Mouse (Mus musculus): ENCODE results near the gene Tnpo3. TPM values are rescaled to one million over a fixed set of nuclear protein-coding genes. Genes with fewer than 3 reads are reported as not detected.

The Tnpo3 gene
- polyA plus RNA-seq, 1 experiment from 2014 or later, result 119 TPM

DNA sequence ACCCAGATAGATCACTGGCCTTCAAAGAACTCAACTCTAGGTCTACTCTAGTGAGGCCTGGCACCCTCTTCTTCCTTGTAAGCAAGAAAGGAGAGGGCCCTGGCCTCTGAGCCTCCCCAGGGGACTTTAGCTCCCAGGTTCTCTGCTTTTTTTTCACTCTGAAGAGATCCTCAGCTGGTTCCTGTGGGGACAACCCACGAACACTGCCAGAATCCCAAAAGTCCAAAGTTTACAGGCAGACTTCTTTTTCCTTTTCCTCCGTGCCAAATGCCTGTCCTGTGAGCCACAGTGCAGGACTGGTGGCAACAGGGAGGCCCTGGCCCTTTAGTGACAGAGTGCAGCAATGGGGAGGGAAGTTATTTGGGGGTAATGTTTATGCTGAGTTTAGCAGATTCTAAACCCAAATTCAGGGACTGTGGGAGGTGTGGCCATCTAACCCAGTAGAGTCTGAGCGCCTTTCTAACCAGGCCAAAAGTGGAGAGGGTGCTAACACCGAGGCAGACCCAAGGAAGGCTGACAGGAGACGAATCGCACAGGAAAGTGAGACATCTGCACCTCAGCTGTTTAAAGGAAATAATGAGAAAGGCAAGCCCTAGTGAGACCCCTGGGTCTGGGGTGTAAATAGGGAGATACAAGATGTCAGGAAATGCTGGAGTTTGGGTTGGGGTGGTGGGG, 86.9 kb downstream of the Tnpo3 start:
- no peak overlapping the region for H3K4me3 ChIP-seq (replicated peaks)
- H3K9ac ChIP-seq, result no peak overlapping the region
- 74% methylated on average over 6 of the region's 6 CpGs for WGBS
- ATAC-seq (ENCODE audit: low FRiP score), result no peak
- no peak overlapping the region for H3K27ac ChIP-seq
- H3K4me1 ChIP-seq, result peaks cover 17% of the 10 kb centered on the region
- no peak overlapping the region for H3K4me2 ChIP-seq
- H3K27me3 ChIP-seq, result peaks cover 66% of the 10 kb centered on the region
- no peaks in the 10 kb centered on the region for H3K36me3 ChIP-seq (replicated peaks)
- H3K9me3 ChIP-seq, result no peaks in the 10 kb centered on the region

DNA sequence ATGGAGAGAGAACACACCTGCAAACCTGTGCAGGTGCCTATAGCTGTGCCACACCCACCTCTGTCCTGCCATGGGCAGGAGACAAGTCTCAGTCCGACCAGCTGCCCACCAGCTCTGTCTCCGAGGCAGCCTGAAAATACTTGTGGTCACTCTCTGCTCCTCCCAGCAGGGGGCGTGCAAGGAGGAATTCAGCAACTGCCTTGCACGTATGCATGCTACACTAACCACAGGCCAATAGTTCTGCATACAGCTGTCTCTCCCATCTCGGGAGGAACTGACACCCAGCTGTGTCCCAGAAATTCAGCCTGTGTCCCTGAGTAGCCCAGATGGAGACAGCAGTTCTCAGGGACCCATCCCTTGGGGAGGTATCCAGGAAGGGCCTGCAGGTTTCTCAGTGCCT, 92.5 kb downstream of the Tnpo3 start:
- no peak overlapping the region for H3K4me2 ChIP-seq
- no peaks in the 10 kb centered on the region for H3K36me3 ChIP-seq (replicated peaks)
- H3K9ac ChIP-seq, result no peak overlapping the region
- WGBS, result 8% methylated on average over 5 of the region's 5 CpGs
- peaks cover 10% of the 10 kb centered on the region for H3K4me1 ChIP-seq
- no peak overlapping the region for H3K4me3 ChIP-seq (replicated peaks)
- no peaks in the 10 kb centered on the region for H3K9me3 ChIP-seq
- peaks cover 50% of the 10 kb centered on the region for H3K27me3 ChIP-seq
- ATAC-seq (ENCODE audit: low FRiP score), result 0 out of 2 replicates have a peak, but pooled peaks have one; percentile 11
- no peak overlapping the region for H3K27ac ChIP-seq

GRCm38 (mm10) chr6:29513284-29513683, 96.4 kb downstream of the Tnpo3 start:
- peak overlapping the region; percentile 14; the same call in 1 of the 2 replicates for H3K4me3 ChIP-seq (replicated peaks)
- WGBS, result 2% methylated on average over 11 of the region's 11 CpGs
- ATAC-seq (ENCODE audit: low FRiP score), result peak; percentile 60
- no peak overlapping the region for H3K9ac ChIP-seq
- peaks cover 62% of the 10 kb centered on the region for H3K27me3 ChIP-seq
- no peaks in the 10 kb centered on the region for H3K36me3 ChIP-seq (replicated peaks)
- peak overlapping the region; percentile 47 for H3K4me2 ChIP-seq
- H3K4me1 ChIP-seq, result peaks cover 10% of the 10 kb centered on the region
- H3K27ac ChIP-seq, result 0 out of 2 replicates have a peak overlapping the region, but pooled peaks have one; percentile 25
- H3K9me3 ChIP-seq, result no peaks in the 10 kb centered on the region

- H3K27me3 ChIP-seq, result peaks cover 66% of the 10 kb centered on the region
- ATAC-seq (ENCODE audit: low FRiP score), result no peak
- H3K27ac ChIP-seq, result no peak overlapping the region
- H3K4me3 ChIP-seq (replicated peaks), result no peak overlapping the region
- H3K4me2 ChIP-seq, result no peak overlapping the region
- H3K4me1 ChIP-seq, result peaks cover 24% of the 10 kb centered on the region
- no peaks in the 10 kb centered on the region for H3K36me3 ChIP-seq (replicated peaks)
- H3K9me3 ChIP-seq, result no peaks in the 10 kb centered on the region
- no peak overlapping the region for H3K9ac ChIP-seq
- 35% methylated on average over 2 of the region's 2 CpGs for WGBS
These were observed 100.6 kb downstream of the Tnpo3 start for GRCm38 (mm10) chr6:29509086-29509485.

- peak within 1 kb of the TSS; percentile 47 for H3K4me3 ChIP-seq (replicated peaks)
- H3K9ac ChIP-seq, result peak within 1 kb of the TSS; percentile 36; the same call in 1 of the 2 replicates
- peaks cover 66% of the 10 kb centered on the region for H3K27me3 ChIP-seq
- no peak within 1 kb of the TSS for H3K27ac ChIP-seq
- peak within 1 kb of the TSS; percentile 67 for H3K4me2 ChIP-seq
- H3K9me3 ChIP-seq, result no peaks in the 10 kb centered on the region
- peaks cover 13% of the 10 kb centered on the region for H3K4me1 ChIP-seq
- H3K36me3 ChIP-seq (replicated peaks), result no peaks in the 10 kb centered on the region
- ATAC-seq (ENCODE audit: low FRiP score), result peak; percentile 63
- WGBS, result under 1% methylated on average over 47 of the region's 47 CpGs
These were observed 102.0 kb downstream of the Tnpo3 start, which contains the start of gene Kcp for GRCm38 (mm10) chr6:29507447-29508309. Gene Kcp, minus strand, starts transcription at chr6:29507952.

- Histone ChIP-seq H3K4me3 (replicated peaks) (peak overlapping the region; percentile 47), H3K4me1 (peaks cover 13% of the 10 kb centered on the region), H3K9me3 (no peaks in the 10 kb centered on the region), H3K27ac (no peak overlapping the region), H3K9ac (no peak overlapping the region), H3K36me3 (replicated peaks) (no peaks in the 10 kb centered on the region), H3K27me3 (peaks cover 61% of the 10 kb centered on the region), H3K4me2 (peak overlapping the region; percentile 67)
- 26% methylated on average over 8 of the region's 8 CpGs for WGBS
- 0 out of 2 replicates have a peak, but pooled peaks have one; percentile 20 for ATAC-seq (ENCODE audit: low FRiP score)
These were observed 102.9 kb downstream of the Tnpo3 start for GRCm38 (mm10) chr6:29506834-29507233.

- Histone ChIP-seq H3K9me3 (no peaks in the 10 kb centered on the region), H3K27ac (no peak overlapping the region), H3K4me1 (peaks cover 13% of the 10 kb centered on the region), H3K9ac (no peak overlapping the region), H3K4me3 (replicated peaks) (no peak overlapping the region), H3K36me3 (replicated peaks) (no peaks in the 10 kb centered on the region), H3K4me2 (no peak overlapping the region), H3K27me3 (peaks cover 60% of the 10 kb centered on the region)
- ATAC-seq (ENCODE audit: low FRiP score), result no peak
- 91% methylated on average over 5 of the region's 5 CpGs for WGBS
These were observed 104.2 kb downstream of the Tnpo3 start for GRCm38 (mm10) chr6:29505493-29505892.

DNA sequence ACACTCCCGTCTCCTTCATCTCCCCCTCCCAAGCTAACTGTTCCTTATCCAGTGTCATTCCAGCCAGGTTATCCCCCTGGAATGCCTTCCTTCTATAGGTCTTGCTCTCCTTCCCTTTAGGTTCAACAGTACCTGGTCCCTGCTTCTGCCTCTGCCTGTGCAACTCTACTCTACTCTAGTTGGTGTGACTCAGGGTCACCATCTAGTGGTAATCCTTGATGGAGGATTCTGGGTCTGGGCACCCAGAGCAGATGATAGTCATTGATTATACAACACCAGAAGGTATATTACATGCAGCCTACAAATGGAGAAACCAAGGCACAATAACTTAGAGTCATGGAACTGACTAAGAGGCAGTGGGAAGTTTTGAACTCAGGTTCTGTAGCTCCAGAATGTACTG, 108.1 kb downstream of the Tnpo3 start:
- no peaks in the 10 kb centered on the region for H3K36me3 ChIP-seq (replicated peaks)
- H3K4me3 ChIP-seq (replicated peaks), result no peak overlapping the region
- no peaks in the 10 kb centered on the region for H3K4me1 ChIP-seq
- no peak for ATAC-seq (ENCODE audit: low FRiP score)
- H3K9ac ChIP-seq, result no peak overlapping the region
- WGBS, result 94% methylated on average over 1 of the region's 1 CpGs
- H3K9me3 ChIP-seq, result no peaks in the 10 kb centered on the region
- H3K27ac ChIP-seq, result no peak overlapping the region
- no peak overlapping the region for H3K4me2 ChIP-seq
- peaks cover 47% of the 10 kb centered on the region for H3K27me3 ChIP-seq

DNA sequence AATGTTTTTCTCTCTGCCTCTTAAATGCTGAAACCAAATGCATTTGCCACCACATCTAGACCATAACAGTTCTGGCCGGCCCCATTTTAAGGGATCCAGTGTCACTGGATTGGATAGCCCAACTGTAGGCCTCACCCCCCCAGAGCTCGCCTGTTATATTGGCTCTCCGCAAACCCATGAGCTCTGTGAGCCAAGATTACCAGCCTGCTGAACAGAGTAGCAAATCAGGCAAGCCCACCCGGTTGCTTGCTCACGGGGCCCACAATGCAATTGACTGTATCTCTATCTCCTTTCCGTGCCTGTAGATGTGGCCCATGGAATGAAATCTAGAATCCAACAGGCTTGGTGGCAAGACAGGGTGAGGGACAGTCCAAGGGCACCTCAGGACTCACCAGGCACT, 108.9 kb downstream of the Tnpo3 start:
- Histone ChIP-seq H3K9ac (no peak overlapping the region), H3K27me3 (peaks cover 47% of the 10 kb centered on the region), H3K4me1 (no peaks in the 10 kb centered on the region), H3K36me3 (replicated peaks) (no peaks in the 10 kb centered on the region), H3K27ac (no peak overlapping the region), H3K9me3 (no peaks in the 10 kb centered on the region), H3K4me3 (replicated peaks) (no peak overlapping the region), H3K4me2 (no peak overlapping the region)
- 89% methylated on average over 6 of the region's 6 CpGs for WGBS
- ATAC-seq (ENCODE audit: low FRiP score), result no peak

DNA sequence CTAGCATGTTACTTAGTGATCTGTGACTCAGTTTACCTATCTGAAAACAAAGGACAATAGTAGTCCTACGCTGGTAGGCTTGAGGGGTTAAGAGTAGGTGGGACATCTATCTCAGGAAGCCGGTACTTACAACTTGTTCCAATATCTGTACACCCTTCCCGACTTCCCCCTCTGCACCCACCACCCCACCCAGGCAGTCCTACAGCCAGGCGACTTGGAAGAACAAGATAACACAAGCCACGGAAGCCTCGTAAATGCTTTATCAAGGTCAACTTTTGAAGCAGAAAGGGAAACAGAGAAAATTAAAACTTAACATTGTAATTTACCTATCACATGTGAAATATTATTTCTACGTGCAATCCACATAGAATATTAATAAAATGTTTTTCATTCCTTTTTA, 109.5 kb downstream of the Tnpo3 start:
- Histone ChIP-seq H3K4me2 (no peak overlapping the region), H3K4me1 (no peaks in the 10 kb centered on the region), H3K27ac (no peak overlapping the region), H3K9me3 (no peaks in the 10 kb centered on the region), H3K27me3 (peaks cover 47% of the 10 kb centered on the region), H3K36me3 (replicated peaks) (no peaks in the 10 kb centered on the region), H3K4me3 (replicated peaks) (no peak overlapping the region), H3K9ac (no peak overlapping the region)
- 95% methylated on average over 7 of the region's 7 CpGs for WGBS
- ATAC-seq (ENCODE audit: low FRiP score), result no peak

- no peaks in the 10 kb centered on the region for H3K36me3 ChIP-seq (replicated peaks)
These were observed 111.9 kb downstream of the Tnpo3 start for GRCm38 (mm10) chr6:29497791-29498190.

GRCm38 (mm10) chr6:29496270-29496669, 113.4 kb downstream of the Tnpo3 start:
- peak overlapping the region; percentile 8; the same call in 1 of the 2 replicates for H3K4me2 ChIP-seq
- WGBS, result 24% methylated on average over 22 of the region's 25 CpGs

More at GRCm38 (mm10) chr6:29497791-29498190, 111.9 kb downstream of the Tnpo3 start:
- WGBS, result 30% methylated on average over 2 of the region's 2 CpGs
- Histone ChIP-seq H3K9ac (no peak overlapping the region), H3K4me2 (no peak overlapping the region), H3K9me3 (no peaks in the 10 kb centered on the region), H3K27me3 (peaks cover 47% of the 10 kb centered on the region), H3K4me3 (replicated peaks) (no peak overlapping the region), H3K4me1 (no peaks in the 10 kb centered on the region), H3K27ac (no peak overlapping the region)
- ATAC-seq (ENCODE audit: low FRiP score), result no peak

More at GRCm38 (mm10) chr6:29496270-29496669, 113.4 kb downstream of the Tnpo3 start:
- H3K36me3 ChIP-seq (replicated peaks), result no peaks in the 10 kb centered on the region
- H3K4me1 ChIP-seq, result no peaks in the 10 kb centered on the region
- H3K27me3 ChIP-seq, result peaks cover 52% of the 10 kb centered on the region
- H3K9me3 ChIP-seq, result no peaks in the 10 kb centered on the region
- ATAC-seq (ENCODE audit: low FRiP score), result no peak
- H3K9ac ChIP-seq, result no peak overlapping the region
- H3K27ac ChIP-seq, result no peak overlapping the region
- H3K4me3 ChIP-seq (replicated peaks), result peak overlapping the region; percentile 5; the same call in 1 of the 2 replicates
